Mouse (Mus musculus) liver, postnatal 0 days (tissue): ENCODE measurements around the gene Itpr1.

Source experiments
- CTCF ChIP-seq: sonication (generic); IDR thresholded peaks from 2 replicates; pipeline ENCODE4 v1.5.1; 2016; ENCODE audit warnings: antibody characterized with exemption, low read depth
- EP300 ChIP-seq: IDR thresholded peaks from 2 replicates; pipeline ENCODE4 v1.6.1; 2016; ENCODE audit warnings: antibody characterized with exemption, low read depth, mild to moderate bottlenecking

GRCm38 (mm10) chr6:108467597-108467996 is 254.7 kb downstream of the Itpr1 start:
- TF ChIP-seq EP300 (no peak), CTCF (no peak)
